Mouse (Mus musculus): ENCODE data around the gene Apbb2. TPM values are rescaled to one million over a fixed set of nuclear protein-coding genes. Genes with fewer than 3 reads are reported as not detected.

Apbb2 gene
- polyA plus RNA-seq, 1 experiment: 22.6 TPM

- no peaks in the 10 kb centered on the region for H3K27me3 ChIP-seq (ENCODE audit: control insufficient read depth, insufficient read depth, insufficient read length)
- peaks cover 21% of the 10 kb centered on the region for H3K36me3 ChIP-seq (ENCODE audit: control insufficient read depth, insufficient read depth)
- H3K79me3 ChIP-seq (ENCODE audit: low read depth): peaks cover 3% of the 10 kb centered on the region
- H3K79me2 ChIP-seq (ENCODE audit: control insufficient read depth, insufficient read depth): peaks cover 8% of the 10 kb centered on the region
- H3K4me3 ChIP-seq (ENCODE audit: insufficient read depth, poor library complexity, severe bottlenecking): no peak overlapping the region
- H3ac ChIP-seq (ENCODE audit: control insufficient read depth, insufficient read length, low read depth): no peak overlapping the region
- TF ChIP-seq MYOD1 (IDR thresholded peaks at IDR 0.05; ENCODE audit: control insufficient read depth, insufficient read length, low read depth) (no peak), CTCF (IDR thresholded peaks at IDR 0.05; ENCODE audit: control insufficient read depth, insufficient read depth, insufficient read length) (no peak), USF1 (IDR thresholded peaks at IDR 0.05; ENCODE audit: low read depth) (peak; percentile 60), MYOG (IDR thresholded peaks at IDR 0.05; ENCODE audit: control insufficient read depth, extremely low read depth, insufficient read length) (no peak)
These were observed 212.7 kb downstream of the Apbb2 start for GRCm38 (mm10) chr5:66405731-66406399.

- Histone ChIP-seq H3K79me3 (ENCODE audit: low read depth) (peaks cover 3% of the 10 kb centered on the region), H3ac (ENCODE audit: control insufficient read depth, insufficient read length, low read depth) (no peak overlapping the region), H3K27me3 (ENCODE audit: control insufficient read depth, insufficient read depth, insufficient read length) (no peaks in the 10 kb centered on the region), H3K4me3 (ENCODE audit: insufficient read depth, poor library complexity, severe bottlenecking) (no peak overlapping the region), H3K36me3 (ENCODE audit: control insufficient read depth, insufficient read depth) (peaks cover 21% of the 10 kb centered on the region), H3K79me2 (ENCODE audit: control insufficient read depth, insufficient read depth) (peaks cover 8% of the 10 kb centered on the region)
- no peak for TF ChIP-seq FOSL1 (IDR thresholded peaks at IDR 0.05; ENCODE audit: insufficient read depth, low read length, poor library complexity, severe bottlenecking)
- no peak for TF ChIP-seq USF1 (IDR thresholded peaks at IDR 0.05; ENCODE audit: low read depth)
- no peak for TF ChIP-seq MYOD1 (IDR thresholded peaks at IDR 0.05; ENCODE audit: control insufficient read depth, insufficient read length, low read depth)
- no peak for TF ChIP-seq CEBPB (IDR thresholded peaks at IDR 0.05; ENCODE audit: low read depth)
- no peak for TF ChIP-seq CTCF (IDR thresholded peaks at IDR 0.05; ENCODE audit: control insufficient read depth, insufficient read depth, insufficient read length)
These were observed 213.3 kb downstream of the Apbb2 start for GRCm38 (mm10) chr5:66405305-66405704.

DNA sequence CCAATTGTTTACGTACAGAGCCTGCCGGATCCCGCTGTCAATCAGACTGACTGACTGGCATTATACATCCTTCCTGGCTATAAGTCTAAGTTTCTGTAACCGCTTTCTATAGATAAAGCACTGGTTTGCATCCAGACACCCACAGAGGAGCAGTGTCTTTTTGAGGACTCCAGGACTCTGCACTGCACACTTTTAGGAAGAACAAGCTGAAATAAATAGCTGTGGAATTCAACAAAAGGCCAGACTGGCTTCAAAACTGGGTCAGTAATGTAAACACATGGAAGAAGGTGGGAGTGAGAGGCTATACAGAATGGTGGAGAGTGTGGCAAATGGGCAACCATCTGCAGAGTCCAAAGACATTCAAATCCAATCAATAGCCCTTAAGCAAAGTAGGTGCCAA is 218.0 kb downstream of the Apbb2 start:
- no peak for TF ChIP-seq USF1 (IDR thresholded peaks at IDR 0.05; ENCODE audit: low read depth)
- Histone ChIP-seq H3K79me2 (ENCODE audit: control insufficient read depth, insufficient read depth) (peaks cover 2% of the 10 kb centered on the region), H3K79me3 (ENCODE audit: low read depth) (no peaks in the 10 kb centered on the region), H3K36me3 (ENCODE audit: control insufficient read depth, insufficient read depth) (peaks cover 44% of the 10 kb centered on the region), H3ac (ENCODE audit: control insufficient read depth, insufficient read length, low read depth) (no peak overlapping the region), H3K27me3 (ENCODE audit: control insufficient read depth, insufficient read depth, insufficient read length) (no peaks in the 10 kb centered on the region), H3K4me3 (ENCODE audit: insufficient read depth, poor library complexity, severe bottlenecking) (no peak overlapping the region)

DNA sequence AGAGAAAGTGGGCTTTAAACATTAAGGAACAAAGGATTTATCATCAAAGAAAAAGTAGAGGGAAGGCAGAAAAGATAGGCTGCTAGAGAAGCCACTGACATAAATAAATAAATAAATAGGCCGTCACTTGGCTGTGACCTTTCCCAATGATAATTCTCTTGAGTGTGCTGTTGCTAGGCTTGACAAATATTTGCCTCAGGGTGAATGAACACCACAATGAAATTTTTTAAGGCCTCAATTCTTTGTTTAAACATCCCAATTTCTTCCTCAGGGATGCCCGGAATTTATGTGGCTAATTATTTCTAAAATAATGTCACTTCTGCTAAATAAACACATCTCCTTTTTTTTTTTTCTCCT is 219.3 kb downstream of the Apbb2 start:
- H3K36me3 ChIP-seq (ENCODE audit: control insufficient read depth, insufficient read depth): peaks cover 47% of the 10 kb centered on the region
- H3K79me3 ChIP-seq (ENCODE audit: low read depth): no peaks in the 10 kb centered on the region
- no peak overlapping the region for H3K4me3 ChIP-seq (ENCODE audit: insufficient read depth, poor library complexity, severe bottlenecking)
- no peaks in the 10 kb centered on the region for H3K27me3 ChIP-seq (ENCODE audit: control insufficient read depth, insufficient read depth, insufficient read length)
- H3K79me2 ChIP-seq (ENCODE audit: control insufficient read depth, insufficient read depth): no peaks in the 10 kb centered on the region
- H3ac ChIP-seq (ENCODE audit: control insufficient read depth, insufficient read length, low read depth): no peak overlapping the region
- no peak for TF ChIP-seq USF1 (IDR thresholded peaks at IDR 0.05; ENCODE audit: low read depth)
- no peak for TF ChIP-seq CEBPB (IDR thresholded peaks at IDR 0.05; ENCODE audit: low read depth)
- no peak for TF ChIP-seq MYOD1 (IDR thresholded peaks at IDR 0.05; ENCODE audit: control insufficient read depth, insufficient read length, low read depth)
- TF ChIP-seq MYOG (IDR thresholded peaks at IDR 0.05; ENCODE audit: control insufficient read depth, extremely low read depth, insufficient read length): no peak
- TF ChIP-seq CTCF (IDR thresholded peaks at IDR 0.05; ENCODE audit: control insufficient read depth, insufficient read depth, insufficient read length): no peak
- TF ChIP-seq FOSL1 (IDR thresholded peaks at IDR 0.05; ENCODE audit: insufficient read depth, low read length, poor library complexity, severe bottlenecking): no peak
- TF ChIP-seq MAX (IDR thresholded peaks at IDR 0.05): no peak

DNA sequence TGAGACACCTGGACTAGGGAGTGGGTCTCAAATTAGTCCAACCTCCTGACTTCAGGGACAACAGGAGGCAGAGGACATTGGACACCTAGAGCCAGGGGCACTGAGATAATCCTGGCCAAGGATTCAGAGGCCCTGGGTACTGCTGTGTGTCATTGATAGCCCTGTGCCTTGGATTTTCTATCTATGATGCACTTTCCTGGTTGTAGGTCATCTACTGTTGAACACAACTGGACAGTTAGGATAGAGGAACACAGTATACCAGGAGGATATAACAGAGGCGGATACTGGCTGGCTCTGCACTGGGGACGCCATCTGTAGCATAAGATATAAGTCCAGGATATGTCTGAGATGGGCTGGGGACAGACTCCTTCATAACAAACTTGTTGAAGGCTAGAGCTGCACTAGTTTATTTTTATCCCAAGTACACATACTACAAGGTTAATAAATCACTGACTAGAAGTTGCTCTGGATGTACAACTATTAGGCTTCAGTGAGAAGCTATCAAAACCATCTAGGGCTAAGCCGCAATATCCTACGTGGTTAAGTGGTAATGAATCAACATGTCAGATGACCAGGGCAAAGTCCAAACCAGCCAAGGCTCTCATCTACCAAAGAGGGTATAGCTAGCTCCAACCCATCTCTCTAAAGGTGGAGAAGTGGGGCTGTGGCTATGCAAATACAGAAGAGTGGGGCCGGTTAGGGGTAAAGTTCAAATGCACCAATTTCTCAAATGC is 219.9 kb downstream of the Apbb2 start:
- Histone ChIP-seq H3K4me3 (ENCODE audit: insufficient read depth, poor library complexity, severe bottlenecking) (no peak overlapping the region), H3K79me2 (ENCODE audit: control insufficient read depth, insufficient read depth) (no peaks in the 10 kb centered on the region), H3ac (ENCODE audit: control insufficient read depth, insufficient read length, low read depth) (no peak overlapping the region), H3K36me3 (ENCODE audit: control insufficient read depth, insufficient read depth) (peaks cover 53% of the 10 kb centered on the region), H3K27me3 (ENCODE audit: control insufficient read depth, insufficient read depth, insufficient read length) (no peaks in the 10 kb centered on the region), H3K79me3 (ENCODE audit: low read depth) (no peaks in the 10 kb centered on the region)
- TF ChIP-seq MAX (IDR thresholded peaks at IDR 0.05) (no peak), CTCF (IDR thresholded peaks at IDR 0.05; ENCODE audit: control insufficient read depth, insufficient read depth, insufficient read length) (no peak), USF1 (IDR thresholded peaks at IDR 0.05; ENCODE audit: low read depth) (no peak), CEBPB (IDR thresholded peaks at IDR 0.05; ENCODE audit: low read depth) (no peak), MYOG (IDR thresholded peaks at IDR 0.05; ENCODE audit: control insufficient read depth, extremely low read depth, insufficient read length) (no peak), FOSL1 (IDR thresholded peaks at IDR 0.05; ENCODE audit: insufficient read depth, low read length, poor library complexity, severe bottlenecking) (no peak), MYOD1 (IDR thresholded peaks at IDR 0.05; ENCODE audit: control insufficient read depth, insufficient read length, low read depth) (no peak)
